Mouse (Mus musculus) small intestine, adult 2 months (tissue): ENCODE data around the gene Gm10717. TPM values are rescaled to one million over a fixed set of nuclear protein-coding genes. Genes with fewer than 3 reads are reported as not detected.
"Not testable (repeated sequence)": the region's sequence is repeated elsewhere in the genome, so short reads cannot be mapped to it uniquely, and the experiment has no call there.

ENCODE experiments used
- H3K27ac ChIP-seq: fragments of 200-500 bp; 2 replicates; pipeline ENCODE4 v1.5.1; 2012; ENCODE audit warnings: low read depth, low read length, control low read depth, inconsistent platforms; ENCODE audit not compliant: insufficient read depth
- H3K27me3 ChIP-seq: fragments of 200-500 bp; 2 replicates; pipeline ENCODE4 v1.6.1; 2012; ENCODE audit warnings: mild to moderate bottlenecking, moderate library complexity, low read length, inconsistent platforms; ENCODE audit not compliant: control insufficient read depth, insufficient read depth
- H3K36me3 ChIP-seq: fragments of 200-500 bp; 2 replicates; pipeline ENCODE4 v1.6.1; 2012; ENCODE audit warnings: mild to moderate bottlenecking, low read length, control low read depth, inconsistent platforms; ENCODE audit not compliant: control insufficient read depth, insufficient read depth
- H3K4me1 ChIP-seq: fragments of 200-500 bp; 2 replicates; pipeline ENCODE4 v1.6.1; 2012; ENCODE audit warnings: low read length, inconsistent platforms, mixed read lengths; ENCODE audit not compliant: control insufficient read depth, insufficient read depth, insufficient read length
- H3K4me3 ChIP-seq: fragments of 200-500 bp; 2 replicates; pipeline ENCODE4 v1.5.1; 2012; ENCODE audit warnings: low read depth, mild to moderate bottlenecking, control low read depth, inconsistent platforms, low read length, moderate library complexity
- WGBS: fragments of 180-500 bp; shearing (Covaris S2); methylation state at CpG from one replicate; pipeline ENCODE4 v1.1.7; 2018; 5-methylcytosine and 5-hydroxymethylcytosine counted together
- polyA plus RNA-seq: library from polyadenylated mRNA; depleted of rRNA; stranded (reverse); fragments of >200 nt; gene quantifications from 2 replicates; pipeline ENCODE4 v1.2.3, GENCODE M21; 2012; rRNA removed

The Gm10717 gene
- polyA plus RNA-seq, 1 experiment: not detected

DNA sequence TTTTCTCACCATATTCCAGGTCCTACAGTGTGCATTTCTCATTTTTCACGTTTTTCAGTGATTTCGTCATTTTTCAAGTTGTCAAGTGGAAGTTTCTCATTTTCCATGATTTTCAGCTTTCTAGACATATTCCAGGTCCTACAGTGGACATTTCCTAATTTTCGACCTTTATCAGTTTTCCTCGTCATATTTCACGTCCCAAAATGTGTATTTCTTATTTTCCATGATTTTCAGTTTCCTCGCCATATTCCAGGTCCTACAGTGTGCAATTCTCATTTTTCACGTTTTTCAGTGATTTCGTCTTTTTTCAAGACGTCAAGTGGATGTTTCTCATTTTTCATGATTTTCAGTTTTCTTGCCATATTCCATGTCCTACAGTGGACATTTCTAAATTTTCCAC lies 2.0 kb downstream of the Gm10717 start:
- not testable (repeated sequence) for H3K36me3 ChIP-seq, H3K4me3 ChIP-seq, H3K27me3 ChIP-seq, H3K27ac ChIP-seq, H3K4me1 ChIP-seq
- WGBS: 75% methylated on average over 9 of the region's 9 CpGs

DNA sequence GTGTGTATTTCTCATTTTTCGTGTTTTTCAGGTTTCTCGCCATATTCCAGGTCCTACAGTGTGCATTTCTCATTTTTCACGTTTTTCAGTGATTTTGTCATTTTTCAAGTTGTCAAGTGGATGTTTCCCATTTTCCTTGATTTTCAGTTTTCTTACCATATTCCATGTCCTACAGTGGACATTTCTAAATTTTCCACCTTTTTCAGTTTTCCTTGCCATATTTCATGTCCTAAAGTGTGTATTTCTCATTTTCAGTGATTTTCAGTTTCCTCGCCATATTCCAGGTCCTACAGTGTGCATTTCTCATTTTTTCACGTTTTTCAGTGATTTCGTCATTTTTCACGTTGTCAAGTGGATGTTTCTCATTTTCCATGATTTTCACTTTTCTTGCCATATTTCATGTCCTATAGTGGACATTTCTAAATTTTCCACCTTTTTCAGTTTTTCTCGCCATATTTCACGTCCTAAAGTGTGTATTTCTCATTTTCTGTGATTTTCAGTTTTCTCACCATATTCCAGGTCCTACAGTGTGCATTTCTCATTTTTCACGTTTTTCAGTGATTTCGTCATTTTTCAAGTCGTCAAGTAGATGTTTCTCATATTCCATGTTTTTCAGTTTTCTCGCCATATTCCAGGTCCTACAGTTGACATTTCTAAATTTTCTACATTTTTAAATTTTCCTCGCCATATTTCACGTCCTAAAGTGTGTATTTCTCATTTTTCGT lies 4.2 kb downstream of the Gm10717 start:
- WGBS: 68% methylated on average over 13 of the region's 16 CpGs
- H3K36me3 ChIP-seq, H3K27me3 ChIP-seq, H3K27ac ChIP-seq, H3K4me3 ChIP-seq, H3K4me1 ChIP-seq: not testable (repeated sequence)

GRCm38 (mm10) chr9:3030677-3031318 lies 5.6 kb downstream of the Gm10717 start:
- H3K27me3 ChIP-seq, H3K36me3 ChIP-seq, H3K4me3 ChIP-seq, H3K4me1 ChIP-seq, H3K27ac ChIP-seq: not testable (repeated sequence)
- 68% methylated on average over 2 of the region's 10 CpGs for WGBS

- H3K27me3 ChIP-seq, H3K4me3 ChIP-seq, H3K27ac ChIP-seq, H3K4me1 ChIP-seq, H3K36me3 ChIP-seq: not testable (repeated sequence)
- WGBS: 60% methylated on average over 1 of the region's 8 CpGs
Measured at GRCm38 (mm10) chr9:3034299-3034698, 9.1 kb downstream of the Gm10717 start, which contains the start of gene Gm17535. Gene Gm17535, plus strand, starts transcription at chr9:3034599.

- H3K4me3 ChIP-seq, H3K27ac ChIP-seq, H3K36me3 ChIP-seq, H3K4me1 ChIP-seq, H3K27me3 ChIP-seq: not testable (repeated sequence)
- WGBS: 84% methylated on average over 8 of the region's 8 CpGs
Measured at GRCm38 (mm10) chr9:3036577-3036976, 11.4 kb downstream of the Gm10717 start, which contains the start of gene Gm10715. Gene Gm10715, plus strand, starts transcription at chr9:3036877.

DNA sequence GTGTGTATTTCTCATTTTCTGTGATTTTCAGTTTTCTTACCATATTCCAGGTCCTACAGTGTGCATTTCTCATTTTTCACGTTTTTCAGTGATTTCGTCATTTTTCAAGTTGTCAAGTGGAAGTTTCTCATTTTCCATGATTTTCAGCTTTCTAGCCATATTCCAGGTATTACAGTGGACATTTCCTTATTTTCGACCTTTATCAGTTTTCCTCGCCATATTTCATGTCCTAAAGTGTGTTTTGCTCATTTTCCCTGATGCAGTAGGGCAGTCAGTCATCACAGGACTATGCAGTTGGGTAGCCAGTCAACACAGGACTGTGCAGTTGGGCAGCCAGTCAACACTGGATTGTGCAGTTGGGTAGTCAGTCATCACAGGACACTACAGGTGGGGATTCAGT lies 12.9 kb downstream of the Gm10717 start:
- not testable (repeated sequence) for H3K4me3 ChIP-seq, H3K36me3 ChIP-seq, H3K27me3 ChIP-seq, H3K27ac ChIP-seq, H3K4me1 ChIP-seq
- 69% methylated on average over 4 of the region's 4 CpGs for WGBS

Other genes with a start within 250 kb of the Gm10717 start
- gene Gm10722, start 24.5 kb upstream of the Gm10717 start, polyA plus RNA-seq: not detected in 2 replicates
- not detected in 2 replicates for gene Gm11168, start 22.1 kb upstream of the Gm10717 start, polyA plus RNA-seq
- gene Gm10721, start 12.3 kb upstream of the Gm10717 start, polyA plus RNA-seq: not detected in 2 replicates
- gene Gm10720, start 9.8 kb upstream of the Gm10717 start, polyA plus RNA-seq: not detected in 2 replicates
- gene Gm10719, start 8.0 kb upstream of the Gm10717 start, polyA plus RNA-seq: not detected in 2 replicates
- gene Gm10718, start 1.9 kb upstream of the Gm10717 start, polyA plus RNA-seq: not detected in 2 replicates
- gene Gm17535, start 9.2 kb downstream of the Gm10717 start, polyA plus RNA-seq: not detected in 2 replicates
- gene Gm10715, start 11.5 kb downstream of the Gm10717 start, polyA plus RNA-seq: not detected in 2 replicates